In genomic region chr2:13579991-13580390, GRCm38 (mm10) we compare ENCODE assay signal across 8 mouse cellular contexts. TPM values are rescaled to one million over a fixed set of nuclear protein-coding genes. Genes with fewer than 3 reads are reported as not detected.
DNase-seq lines count a peak whose midpoint lies in the region; ATAC-seq lines count a peak whose summit lies in the region.

No protein-coding gene starts in this region.

- H3K27me3 ChIP-seq in heart, embryonic 10.5 days (ENCODE audit: insufficient read depth, poor library complexity, severe bottlenecking): no peaks in the 10 kb centered on the region
- no peaks in the 10 kb centered on the region for H3K27me3 ChIP-seq in neural tube, embryonic 13.5 days
- no peaks in the 10 kb centered on the region for H3K27me3 ChIP-seq in neural tube, embryonic 15.5 days (replicated peaks)
- H3K27me3 ChIP-seq in heart, embryonic 16.5 days (ENCODE audit: control insufficient read depth, insufficient read depth, low read length): no peaks in the 10 kb centered on the region
- no peaks in the 10 kb centered on the region for H3K27me3 ChIP-seq in forebrain, embryonic 14.5 days (replicated peaks; ENCODE audit: control insufficient read depth, insufficient read depth, low read length)

- H3K27ac ChIP-seq in heart, embryonic 10.5 days: no peak overlapping the region
- no peak overlapping the region for H3K27ac ChIP-seq in neural tube, embryonic 13.5 days (replicated peaks)
- H3K27ac ChIP-seq in neural tube, embryonic 15.5 days (replicated peaks): no peak overlapping the region
- H3K27ac ChIP-seq in heart, embryonic 16.5 days (ENCODE audit: low read length): no peak overlapping the region
- H3K27ac ChIP-seq in forebrain, embryonic 14.5 days (ENCODE audit: low read depth, low read length): no peak overlapping the region

- peak overlapping the region; percentile 22; the same call in 1 of the 2 replicates for H3K4me2 ChIP-seq in neural tube, embryonic 13.5 days
- H3K4me2 ChIP-seq in neural tube, embryonic 15.5 days: no peak overlapping the region
- peak overlapping the region; percentile 1 for H3K4me2 ChIP-seq in heart, embryonic 16.5 days (ENCODE audit: low read depth, low read length)
- no peak overlapping the region for H3K4me2 ChIP-seq in forebrain, embryonic 14.5 days (ENCODE audit: low read length)

- no peak overlapping the region for H3K9ac ChIP-seq in neural tube, embryonic 13.5 days
- H3K9ac ChIP-seq in neural tube, embryonic 15.5 days (replicated peaks): no peak overlapping the region
- no peak overlapping the region for H3K9ac ChIP-seq in heart, embryonic 16.5 days (ENCODE audit: low read length)
- H3K9ac ChIP-seq in forebrain, embryonic 14.5 days (ENCODE audit: low read length): no peak overlapping the region

- WGBS in heart, embryonic 10.5 days: 60% methylated on average over 11 of the region's 11 CpGs
- WGBS in neural tube, embryonic 13.5 days: 66% methylated on average over 11 of the region's 11 CpGs
- 66% methylated on average over 11 of the region's 11 CpGs for WGBS in neural tube, embryonic 15.5 days
- WGBS in heart, embryonic 16.5 days: 53% methylated on average over 11 of the region's 11 CpGs
- WGBS in forebrain, embryonic 14.5 days: 58% methylated on average over 11 of the region's 11 CpGs

- DNase-seq in heart, adult 11 months: peak; percentile 89
- DNase-seq in heart, embryonic 10.5 days (ENCODE audit: low spot score): no peak
- peak; percentile 61 for DNase-seq in thymus, postnatal 4 days
- no peak for DNase-seq in gastrocnemius, postnatal 25 days
- DNase-seq in forebrain, embryonic 14.5 days (ENCODE audit: low spot score): no peak

- peaks cover 7% of the 10 kb centered on the region for H3K4me1 ChIP-seq in heart, embryonic 10.5 days
- H3K4me1 ChIP-seq in neural tube, embryonic 13.5 days (replicated peaks): peaks cover 30% of the 10 kb centered on the region
- peaks cover 14% of the 10 kb centered on the region for H3K4me1 ChIP-seq in neural tube, embryonic 15.5 days
- H3K4me1 ChIP-seq in heart, embryonic 16.5 days (ENCODE audit: control insufficient read depth, insufficient read depth, low read length): peaks cover 10% of the 10 kb centered on the region
- peaks cover 8% of the 10 kb centered on the region; the same call in 1 of the 2 replicates for H3K4me1 ChIP-seq in forebrain, embryonic 14.5 days (ENCODE audit: control insufficient read depth, insufficient read depth, low read length)

- H3K9me3 ChIP-seq in heart, embryonic 10.5 days: no peaks in the 10 kb centered on the region
- H3K9me3 ChIP-seq in neural tube, embryonic 13.5 days: no peaks in the 10 kb centered on the region
- no peaks in the 10 kb centered on the region for H3K9me3 ChIP-seq in neural tube, embryonic 15.5 days (replicated peaks)
- H3K9me3 ChIP-seq in heart, embryonic 16.5 days (replicated peaks; ENCODE audit: control insufficient read depth, low read length): no peaks in the 10 kb centered on the region
- H3K9me3 ChIP-seq in forebrain, embryonic 14.5 days (replicated peaks; ENCODE audit: control insufficient read depth, low read length): no peaks in the 10 kb centered on the region

- H3K36me3 ChIP-seq in heart, embryonic 10.5 days: peaks cover 73% of the 10 kb centered on the region
- H3K36me3 ChIP-seq in neural tube, embryonic 13.5 days: peaks cover 49% of the 10 kb centered on the region
- H3K36me3 ChIP-seq in neural tube, embryonic 15.5 days: peaks cover 23% of the 10 kb centered on the region
- H3K36me3 ChIP-seq in heart, embryonic 16.5 days (ENCODE audit: control insufficient read depth, insufficient read depth): peaks cover 55% of the 10 kb centered on the region
- H3K36me3 ChIP-seq in forebrain, embryonic 14.5 days (ENCODE audit: control insufficient read depth, insufficient read depth, low read length): peaks cover 52% of the 10 kb centered on the region

- no peak overlapping the region for H3K4me3 ChIP-seq in heart, embryonic 10.5 days
- no peak overlapping the region for H3K4me3 ChIP-seq in neural tube, embryonic 13.5 days
- H3K4me3 ChIP-seq in neural tube, embryonic 15.5 days (replicated peaks): no peak overlapping the region
- no peak overlapping the region for H3K4me3 ChIP-seq in heart, embryonic 16.5 days (ENCODE audit: low read length)
- H3K4me3 ChIP-seq in forebrain, embryonic 14.5 days (ENCODE audit: low read depth, low read length): no peak overlapping the region

- ATAC-seq in neural tube, embryonic 13.5 days (ENCODE audit: low read depth): no peak
- no peak for ATAC-seq in neural tube, embryonic 15.5 days (ENCODE audit: low FRiP score)
- ATAC-seq in heart, embryonic 16.5 days (replicated peaks; ENCODE audit: extremely low read depth, insufficient read depth, low FRiP score): no peak
- ATAC-seq in forebrain, embryonic 14.5 days: no peak

RNA-seq across cellular contexts. Expression of gene Vim, which starts 6.3 kb away (rescaled TPM):
- polyA plus RNA-seq in heart, embryonic 10.5 days (2016; fragmentation: Nextera tagmentation; extraction: Ambion mirVana): 590 and 679 TPM in 2 replicates
- polyA plus RNA-seq in neural tube, embryonic 13.5 days (2015; fragmentation: Nextera tagmentation; extraction: Ambion mirVana): 952 and 963 TPM in 2 replicates
- polyA plus RNA-seq in neural tube, embryonic 15.5 days (2015; fragmentation: Nextera tagmentation; extraction: Ambion mirVana): 441 and 489 TPM in 2 replicates
- polyA plus RNA-seq in heart, embryonic 16.5 days (2015; fragmentation: Nextera tagmentation; extraction: Ambion mirVana): 820 and 887 TPM in 2 replicates
- total RNA-seq in gastrocnemius, postnatal 25 days (2021): 100 to 1,000 TPM; 144 to 281 TPM
- 594 and 700 TPM in 2 replicates for polyA plus RNA-seq in forebrain, embryonic 14.5 days (2014; fragmentation: Nextera tagmentation; extraction: Ambion mirVana)

RNA-seq across cellular contexts. Expression of gene Trdmt1, which starts 35.5 kb away (rescaled TPM):
- 8.7 and 10.4 TPM in 2 replicates for polyA plus RNA-seq in heart, embryonic 10.5 days (2016; fragmentation: Nextera tagmentation; extraction: Ambion mirVana)
- polyA plus RNA-seq in neural tube, embryonic 13.5 days (2015; fragmentation: Nextera tagmentation; extraction: Ambion mirVana): 7.5 and 9.9 TPM in 2 replicates
- polyA plus RNA-seq in neural tube, embryonic 15.5 days (2015; fragmentation: Nextera tagmentation; extraction: Ambion mirVana): 8.8 and 9.7 TPM in 2 replicates
- polyA plus RNA-seq in heart, embryonic 16.5 days (2015; fragmentation: Nextera tagmentation; extraction: Ambion mirVana): 10.4 and 11.2 TPM in 2 replicates
- total RNA-seq in gastrocnemius, postnatal 25 days (2021): 1 to 10 TPM; 3.8 to 4.6 TPM
- 11.1 and 12.0 TPM in 2 replicates for polyA plus RNA-seq in forebrain, embryonic 14.5 days (2014; fragmentation: Nextera tagmentation; extraction: Ambion mirVana)

Comparison
In these comparisons a context has a peak if more than half of its experiments do, and no peak if none do; other contexts are left out.
1. DNase-seq: peak in heart, adult 11 months (single experiment) and thymus, postnatal 4 days (single experiment); none in heart, embryonic 10.5 days (single experiment), gastrocnemius, postnatal 25 days (single experiment) and forebrain, embryonic 14.5 days (single experiment).
2. H3K4me2 ChIP-seq: peak in neural tube, embryonic 13.5 days (single experiment) and heart, embryonic 16.5 days (single experiment); none in neural tube, embryonic 15.5 days (single experiment) and forebrain, embryonic 14.5 days (single experiment).